Mouse (Mus musculus) T-helper 2 cell (primary cell): ENCODE measurements around the gene Fbp2.
"Not testable (repeated sequence)": the region's sequence is repeated elsewhere in the genome, so short reads cannot be mapped to it uniquely, and the experiment has no call there.

ENCODE experiments used
- in situ Hi-C: fragments of 300-600 bp; cut with MboI, MseI; formaldehyde crosslinking; loops from one replicate; pipeline ENCODE4 v1.15.1; 2025; ENCODE audit warnings: high pct_unique_total_duplicates

The Fbp2 gene

GRCm38 (mm10) chr13:62865651-62866315 is 7.6 kb upstream of the Fbp2 start:
- in situ Hi-C loops = no loop called here

GRCm38 (mm10) chr13:62863771-62864170 is 5.5 kb upstream of the Fbp2 start:
- in situ Hi-C loops = no loop called here

GRCm38 (mm10) chr13:62862875-62863274 is 4.7 kb upstream of the Fbp2 start:
- in situ Hi-C loops = no loop called here

GRCm38 (mm10) chr13:62860068-62860467 is 1.8 kb upstream of the Fbp2 start:
- in situ Hi-C loops = no loop called here

- in situ Hi-C loops = loop anchor here (5.0 kb wide), 1 partner anchor 392 kb away; the partner anchor contains the start of gene Gm49359
Measured at GRCm38 (mm10) chr13:62859251-62859650, 1.0 kb upstream of the Fbp2 start.

- in situ Hi-C loops = loop anchor here (5.0 kb wide), 1 partner anchor 390 kb away; the partner anchor contains the start of gene Gm49359
Measured at GRCm38 (mm10) chr13:62856850-62857249, 1.4 kb downstream of the Fbp2 start.

GRCm38 (mm10) chr13:62856305-62856675 is 1.9 kb downstream of the Fbp2 start:
- in situ Hi-C loops = loop anchor here (5.0 kb wide), 1 partner anchor 389 kb away; the partner anchor contains the start of gene Gm49359

GRCm38 (mm10) chr13:62855396-62856304 is 2.6 kb downstream of the Fbp2 start:
- in situ Hi-C loops = loop anchor here (5.0 kb wide), 1 partner anchor 388 kb away; the partner anchor contains the start of gene Gm49359

GRCm38 (mm10) chr13:62854666-62855065 is 3.6 kb downstream of the Fbp2 start:
- in situ Hi-C loops = loop anchor here (5.0 kb wide), 4 partner anchors 92 to 387 kb away; partner anchors contain the start of genes Gm49359, Platr25 and Zfp935

- in situ Hi-C loops = no loop called here
Measured at GRCm38 (mm10) chr13:62833341-62833740, 24.9 kb downstream of the Fbp2 start.

GRCm38 (mm10) chr13:62832239-62832638 is 26.0 kb downstream of the Fbp2 start:
- in situ Hi-C loops = no loop called here

GRCm38 (mm10) chr13:62815705-62816104 is 42.5 kb downstream of the Fbp2 start:
- in situ Hi-C loops = not testable (repeated sequence)

GRCm38 (mm10) chr13:62812713-62813112 is 45.5 kb downstream of the Fbp2 start:
- in situ Hi-C loops = no loop called here

GRCm38 (mm10) chr13:62807981-62808380 is 50.2 kb downstream of the Fbp2 start:
- in situ Hi-C loops = not testable (repeated sequence)
